Mouse (Mus musculus) cerebellum, postnatal 4 days (tissue): ENCODE data around the gene St8sia6.
"Not testable (repeated sequence)": the region's sequence is repeated elsewhere in the genome, so short reads cannot be mapped to it uniquely, and the experiment has no call there.

Experiments
- DNase-seq, 2 experiments: peaks; one replicate each; pipeline ENCODE4 v3.0.0; 2022; ENCODE audit warnings: low spot score in 2 of 2, mixed read lengths in 1 of 2

The St8sia6 gene

GRCm38 (mm10) chr2:13634866-13635265, 159.0 kb downstream of the St8sia6 start:
- DNase-seq: no peak

- DNase-seq: no peak
Observed at GRCm38 (mm10) chr2:13630136-13630832, 163.6 kb downstream of the St8sia6 start.

GRCm38 (mm10) chr2:13603636-13604035, 190.2 kb downstream of the St8sia6 start:
- DNase-seq: not testable (repeated sequence)

- DNase-seq: no peak
Observed at GRCm38 (mm10) chr2:13603093-13603492, 190.8 kb downstream of the St8sia6 start.
